Mouse (Mus musculus): ENCODE measurements around the gene Hspa8.
A peak's percentile ranks its signal among the peaks of the same experiment; 100 is the strongest.

Hspa8 gene

GRCm38 (mm10) chr9:40808907-40809280 is 8.1 kb downstream of the Hspa8 start:
- no peak for DNase-seq (ENCODE audit: low spot score)

DNA sequence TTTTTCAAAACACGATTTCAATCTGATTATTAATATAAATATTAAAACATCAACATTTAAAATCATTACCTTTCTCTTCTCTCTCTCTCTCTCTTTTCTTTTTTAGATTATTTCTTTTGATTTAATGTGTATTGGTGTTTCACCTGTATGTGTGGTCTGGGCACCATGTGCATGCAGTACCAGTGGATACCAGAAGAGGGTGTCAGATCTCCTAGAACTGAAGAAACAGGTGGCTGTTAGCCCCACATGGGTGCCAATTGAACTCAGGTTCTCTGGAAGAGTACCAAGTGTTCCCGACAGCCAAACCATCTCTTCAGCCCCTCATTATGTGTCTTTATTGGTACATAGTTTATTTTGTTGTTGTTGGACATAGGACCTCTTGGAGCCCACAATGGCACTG is 11.1 kb downstream of the Hspa8 start:
- DNase-seq (ENCODE audit: low spot score), result no peak

- DNase-seq (ENCODE audit: low spot score), result no peak
Measured at GRCm38 (mm10) chr9:40814060-40814459, 13.3 kb downstream of the Hspa8 start.

GRCm38 (mm10) chr9:40817325-40818028 is 16.7 kb downstream of the Hspa8 start:
- no peak for DNase-seq (ENCODE audit: low spot score)

GRCm38 (mm10) chr9:40825601-40826000 is 24.8 kb downstream of the Hspa8 start:
- no peak for DNase-seq (ENCODE audit: low spot score)

- no peak for DNase-seq (ENCODE audit: low spot score)
Measured at GRCm38 (mm10) chr9:40827366-40827765, 26.6 kb downstream of the Hspa8 start.

DNA sequence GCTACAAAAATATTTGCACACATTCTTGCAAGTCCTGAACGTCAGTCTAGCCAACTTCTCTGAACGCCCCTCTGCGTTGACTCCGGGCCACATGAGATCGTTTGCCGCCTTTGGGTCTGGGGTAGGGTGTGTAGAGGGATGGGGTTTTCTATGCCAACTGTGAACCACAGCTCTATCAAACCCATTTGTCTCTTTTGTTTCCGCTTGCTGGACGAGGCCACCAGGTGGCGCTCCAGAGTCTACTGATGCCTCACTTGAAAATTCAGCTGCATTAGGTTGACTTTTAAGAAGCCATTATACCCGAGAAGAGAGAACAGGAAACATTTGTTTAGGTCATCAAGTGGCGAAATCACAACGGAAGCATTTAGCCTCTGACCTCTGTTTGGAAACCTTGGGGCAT is 33.8 kb downstream of the Hspa8 start:
- DNase-seq (ENCODE audit: low spot score), result peak; percentile 93

DNA sequence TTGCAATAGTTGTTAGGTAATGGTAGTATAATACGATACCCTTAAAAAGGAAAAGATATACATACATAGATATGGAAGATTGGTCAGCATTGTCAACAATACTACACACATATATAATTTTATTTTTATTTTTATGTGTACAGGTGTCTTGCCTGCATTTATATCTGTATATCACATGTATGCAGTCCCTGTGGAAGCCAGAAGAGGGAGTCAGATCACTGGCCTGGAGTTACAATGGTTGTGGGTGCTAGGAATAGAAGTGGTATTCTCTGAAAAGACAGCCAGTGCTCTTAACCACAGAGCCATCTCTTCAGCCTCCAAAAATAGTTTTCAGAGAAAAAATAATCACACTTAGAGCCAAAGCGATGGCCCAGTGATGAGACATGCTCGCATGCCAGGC is 35.9 kb downstream of the Hspa8 start:
- no peak for DNase-seq (ENCODE audit: low spot score)

- DNase-seq (ENCODE audit: low spot score), result no peak
Measured at GRCm38 (mm10) chr9:40839662-40840061, 38.9 kb downstream of the Hspa8 start.

GRCm38 (mm10) chr9:40851515-40851914 is 50.7 kb downstream of the Hspa8 start:
- no peak for DNase-seq (ENCODE audit: low spot score)

DNA sequence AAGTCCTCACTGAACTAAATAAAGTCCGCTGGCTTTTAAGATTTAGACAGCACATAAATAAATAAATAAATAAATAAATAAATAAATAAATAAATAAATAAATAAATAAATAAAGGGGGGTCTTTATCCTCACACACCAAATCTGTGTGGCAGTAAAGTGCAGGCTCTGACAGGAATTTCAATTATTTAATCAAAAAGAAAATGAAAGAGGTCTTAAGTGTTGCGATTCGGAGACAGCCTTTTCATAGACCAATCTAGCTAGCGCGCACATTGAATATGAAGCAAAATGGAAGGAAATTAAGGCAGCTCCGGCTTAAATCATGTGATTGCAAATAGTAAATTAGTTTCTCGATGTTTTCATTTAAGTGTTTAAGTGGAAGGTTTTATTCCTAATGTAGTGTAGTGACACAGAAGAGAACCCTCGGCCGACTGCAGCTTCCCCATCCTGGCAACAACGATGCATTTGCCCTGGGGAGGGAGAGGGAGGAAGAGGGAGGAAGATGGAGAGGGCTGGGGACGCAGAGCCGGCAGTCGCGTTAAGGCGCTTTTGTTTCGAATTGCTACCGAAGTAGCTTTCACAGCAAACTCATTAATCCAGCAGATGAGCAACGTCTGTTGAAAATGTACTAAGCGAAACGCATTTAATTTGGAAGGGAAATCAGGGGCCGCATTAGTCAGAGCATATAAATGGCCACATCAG is 57.8 kb downstream of the Hspa8 start:
- DNase-seq (ENCODE audit: low spot score), result peak; percentile 69

DNA sequence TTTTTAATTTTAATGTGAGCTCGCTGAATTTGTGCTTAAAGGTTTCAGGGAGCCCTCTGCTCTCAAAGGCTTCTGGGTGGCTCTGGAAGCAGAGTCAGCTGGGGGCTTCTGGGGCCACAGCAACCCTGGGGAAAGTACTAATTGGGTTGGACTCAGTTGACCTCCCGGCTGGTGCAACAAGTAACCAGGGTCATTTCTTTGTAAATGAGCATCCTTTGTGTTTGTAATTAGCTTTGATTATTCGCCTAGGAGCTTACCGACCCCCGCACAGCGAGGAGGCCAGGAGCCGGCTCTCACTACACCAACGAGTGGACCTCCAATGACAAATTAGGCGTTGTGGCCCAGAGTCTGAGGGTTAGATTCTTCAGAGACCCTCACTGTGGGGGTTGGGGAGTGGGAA is 58.4 kb downstream of the Hspa8 start:
- peak; percentile 65 for DNase-seq (ENCODE audit: low spot score)

Data from embryo, embryonic 10.5 days (tissue).